7 mouse cellular contexts compared by ENCODE assay signal in genomic region chr2:24962304-24963000, GRCm38 (mm10). TPM values are rescaled to one million over a fixed set of nuclear protein-coding genes. Genes with fewer than 3 reads are reported as not detected.
A peak's percentile ranks its signal among the peaks of the same experiment; 100 is the strongest.
DNase-seq lines count a peak whose midpoint lies in the region; ATAC-seq lines count a peak whose summit lies in the region.

Gene Dph7, plus strand, starts transcription at chr2:24962400.

- H3K4me1 ChIP-seq in limb, embryonic 10.5 days = peaks cover 9% of the 10 kb centered on the region
- H3K4me1 ChIP-seq in midbrain, embryonic 13.5 days (replicated peaks) = peaks cover 16% of the 10 kb centered on the region

- WGBS in limb, embryonic 10.5 days = 1% methylated on average over 28 of the region's 28 CpGs
- WGBS in midbrain, embryonic 13.5 days = under 1% methylated on average over 28 of the region's 28 CpGs

- peak; percentile 68 for DNase-seq in adrenal gland, adult 8-10 months
- DNase-seq in embryo, embryonic 9.5 days (ENCODE audit: extremely low spot score) = peak; percentile 89
- no peak for DNase-seq in gonadal fat pad, adult 2 months (ENCODE audit: low read depth)
- peak; percentile 74 for DNase-seq in kidney, adult 11 months
- peak; percentile 91 for DNase-seq in limb, embryonic 10.5 days (ENCODE audit: low spot score)
- peak; percentile 79 for DNase-seq in spleen, adult 12 weeks (ENCODE audit: low spot score)

- H3K27me3 ChIP-seq in limb, embryonic 10.5 days (ENCODE audit: low read depth, poor library complexity, severe bottlenecking) = no peaks in the 10 kb centered on the region
- no peaks in the 10 kb centered on the region for H3K27me3 ChIP-seq in midbrain, embryonic 13.5 days

- peak within 1 kb of the TSS; percentile 89 for H3K27ac ChIP-seq in limb, embryonic 10.5 days
- no peak within 1 kb of the TSS for H3K27ac ChIP-seq in midbrain, embryonic 13.5 days

- H3K9me3 ChIP-seq in limb, embryonic 10.5 days (replicated peaks) = no peaks in the 10 kb centered on the region
- no peaks in the 10 kb centered on the region for H3K9me3 ChIP-seq in midbrain, embryonic 13.5 days

- peak within 1 kb of the TSS; percentile 74 for H3K4me2 ChIP-seq in midbrain, embryonic 13.5 days (replicated peaks)

- peak within 1 kb of the TSS; percentile 90 for H3K9ac ChIP-seq in midbrain, embryonic 13.5 days (replicated peaks)

- ATAC-seq in midbrain, embryonic 13.5 days = peak; percentile 96

- peaks cover 79% of the 10 kb centered on the region for H3K36me3 ChIP-seq in limb, embryonic 10.5 days
- H3K36me3 ChIP-seq in midbrain, embryonic 13.5 days = peaks cover 55% of the 10 kb centered on the region

- peak within 1 kb of the TSS; percentile 88 for H3K4me3 ChIP-seq in limb, embryonic 10.5 days
- peak within 1 kb of the TSS; percentile 91 for H3K4me3 ChIP-seq in midbrain, embryonic 13.5 days (replicated peaks)

RNA-seq across cellular contexts. Expression of gene Dph7, which starts in this region (rescaled TPM):
- total RNA-seq in adrenal gland, adult 8-10 months (2022) = 10 to 100 TPM; 11.5 to 24.2 (median 20.2) TPM
- polyA plus RNA-seq in gonadal fat pad, adult 2 months (2012; rRNA removed) = 20.4 and 23.1 TPM in 2 replicates
- polyA plus RNA-seq in limb, embryonic 10.5 days (2016; fragmentation: Nextera tagmentation; extraction: Ambion mirVana) = 36.6 and 36.9 TPM in 2 replicates
- polyA plus RNA-seq in midbrain, embryonic 13.5 days (2015; fragmentation: Nextera tagmentation; extraction: Ambion mirVana) = 36.3 and 41.8 TPM in 2 replicates
